Mouse (Mus musculus): ENCODE results near the gene Dnaic1. TPM values are rescaled to one million over a fixed set of nuclear protein-coding genes. Genes with fewer than 3 reads are reported as not detected.

The Dnaic1 gene
- polyA plus RNA-seq, 1 experiment from 2014 or later: 1.0 TPM

- H3K27ac ChIP-seq: no peak overlapping the region
- no peak overlapping the region for H3K4me3 ChIP-seq
- peaks cover 37% of the 10 kb centered on the region for H3K4me1 ChIP-seq
- H3K4me2 ChIP-seq: no peak overlapping the region
- no peaks in the 10 kb centered on the region for H3K36me3 ChIP-seq (ENCODE audit: poor library complexity, severe bottlenecking)
- WGBS: 15% methylated on average over 8 of the region's 8 CpGs
- no peaks in the 10 kb centered on the region for H3K27me3 ChIP-seq
- no peak overlapping the region for H3K9ac ChIP-seq
- 0 out of 2 replicates have a peak, but pooled peaks cover 3% of the 10 kb centered on the region for H3K9me3 ChIP-seq (replicated peaks)
- no peak for ATAC-seq
Measured at GRCm38 (mm10) chr4:41545985-41546384, 23.6 kb upstream of the Dnaic1 start.

GRCm38 (mm10) chr4:41547086-41547485, 22.5 kb upstream of the Dnaic1 start:
- WGBS: 94% methylated on average over 1 of the region's 1 CpGs
- H3K4me1 ChIP-seq: peaks cover 37% of the 10 kb centered on the region

GRCm38 (mm10) chr4:41552529-41552928, 17.0 kb upstream of the Dnaic1 start:
- H3K4me2 ChIP-seq: no peak overlapping the region
- no peak overlapping the region for H3K4me3 ChIP-seq
- no peaks in the 10 kb centered on the region for H3K36me3 ChIP-seq (ENCODE audit: poor library complexity, severe bottlenecking)
- 0 out of 2 replicates have a peak, but pooled peaks cover 3% of the 10 kb centered on the region for H3K9me3 ChIP-seq (replicated peaks)
- peaks cover 24% of the 10 kb centered on the region for H3K4me1 ChIP-seq
- ATAC-seq: peak; percentile 21; the same call in 1 of the 2 replicates
- 46% methylated on average over 6 of the region's 6 CpGs for WGBS
- no peak overlapping the region for H3K27ac ChIP-seq
- no peak overlapping the region for H3K9ac ChIP-seq
- H3K27me3 ChIP-seq: no peaks in the 10 kb centered on the region

More at GRCm38 (mm10) chr4:41547086-41547485, 22.5 kb upstream of the Dnaic1 start:
- Histone ChIP-seq H3K4me2 (no peak overlapping the region), H3K4me3 (no peak overlapping the region), H3K36me3 (ENCODE audit: poor library complexity, severe bottlenecking) (no peaks in the 10 kb centered on the region), H3K27ac (no peak overlapping the region), H3K27me3 (no peaks in the 10 kb centered on the region), H3K9me3 (replicated peaks) (0 out of 2 replicates have a peak, but pooled peaks cover 3% of the 10 kb centered on the region), H3K9ac (no peak overlapping the region)
- no peak for ATAC-seq

GRCm38 (mm10) chr4:41553116-41553515, 16.5 kb upstream of the Dnaic1 start:
- H3K27me3 ChIP-seq: no peaks in the 10 kb centered on the region
- ATAC-seq: no peak
- H3K36me3 ChIP-seq (ENCODE audit: poor library complexity, severe bottlenecking): no peaks in the 10 kb centered on the region
- WGBS: 71% methylated on average over 11 of the region's 11 CpGs
- no peak overlapping the region for H3K4me3 ChIP-seq
- H3K4me2 ChIP-seq: no peak overlapping the region
- H3K27ac ChIP-seq: no peak overlapping the region
- H3K9me3 ChIP-seq (replicated peaks): no peaks in the 10 kb centered on the region
- H3K4me1 ChIP-seq: peaks cover 24% of the 10 kb centered on the region
- no peak overlapping the region for H3K9ac ChIP-seq

GRCm38 (mm10) chr4:41554994-41555663, 14.4 kb upstream of the Dnaic1 start:
- Histone ChIP-seq H3K9ac (no peak overlapping the region), H3K9me3 (replicated peaks) (no peaks in the 10 kb centered on the region), H3K27ac (no peak overlapping the region), H3K27me3 (no peaks in the 10 kb centered on the region), H3K4me2 (no peak overlapping the region), H3K36me3 (ENCODE audit: poor library complexity, severe bottlenecking) (no peaks in the 10 kb centered on the region), H3K4me3 (no peak overlapping the region), H3K4me1 (peaks cover 21% of the 10 kb centered on the region)
- ATAC-seq: no peak
- WGBS: 80% methylated on average over 14 of the region's 14 CpGs

GRCm38 (mm10) chr4:41556311-41556953, 13.1 kb upstream of the Dnaic1 start:
- Histone ChIP-seq H3K27ac (no peak overlapping the region), H3K9me3 (replicated peaks) (no peaks in the 10 kb centered on the region), H3K27me3 (no peaks in the 10 kb centered on the region), H3K4me1 (peaks cover 19% of the 10 kb centered on the region), H3K36me3 (ENCODE audit: poor library complexity, severe bottlenecking) (no peaks in the 10 kb centered on the region), H3K4me2 (no peak overlapping the region), H3K4me3 (no peak overlapping the region), H3K9ac (no peak overlapping the region)
- 65% methylated on average over 5 of the region's 5 CpGs for WGBS
- ATAC-seq: no peak

GRCm38 (mm10) chr4:41557092-41557491, 12.5 kb upstream of the Dnaic1 start:
- Histone ChIP-seq H3K4me1 (peaks cover 19% of the 10 kb centered on the region), H3K36me3 (ENCODE audit: poor library complexity, severe bottlenecking) (no peaks in the 10 kb centered on the region), H3K27ac (no peak overlapping the region), H3K4me3 (no peak overlapping the region), H3K9ac (no peak overlapping the region), H3K27me3 (no peaks in the 10 kb centered on the region), H3K9me3 (replicated peaks) (no peaks in the 10 kb centered on the region), H3K4me2 (no peak overlapping the region)
- no peak for ATAC-seq
- WGBS: 71% methylated on average over 3 of the region's 3 CpGs

- H3K36me3 ChIP-seq (ENCODE audit: poor library complexity, severe bottlenecking): peaks cover 8% of the 10 kb centered on the region; the same call in 1 of the 2 replicates
- no peaks in the 10 kb centered on the region for H3K27me3 ChIP-seq
- no peak for ATAC-seq
- H3K4me1 ChIP-seq: peaks cover 29% of the 10 kb centered on the region
- 92% methylated on average over 5 of the region's 5 CpGs for WGBS
- H3K27ac ChIP-seq: no peak overlapping the region
- no peak overlapping the region for H3K4me3 ChIP-seq
- no peak overlapping the region for H3K4me2 ChIP-seq
- no peak overlapping the region for H3K9ac ChIP-seq
- no peaks in the 10 kb centered on the region for H3K9me3 ChIP-seq (replicated peaks)
Measured at GRCm38 (mm10) chr4:41563297-41563696, 6.3 kb upstream of the Dnaic1 start.

- Histone ChIP-seq H3K9me3 (replicated peaks) (no peaks in the 10 kb centered on the region), H3K4me2 (peak overlapping the region; percentile 16; the same call in 1 of the 2 replicates), H3K27ac (no peak overlapping the region), H3K27me3 (peaks cover under 1% of the 10 kb centered on the region), H3K4me3 (no peak overlapping the region), H3K4me1 (peaks cover 38% of the 10 kb centered on the region), H3K9ac (no peak overlapping the region), H3K36me3 (ENCODE audit: poor library complexity, severe bottlenecking) (peaks cover 8% of the 10 kb centered on the region; the same call in 1 of the 2 replicates)
- ATAC-seq: no peak
- 8% methylated on average over 3 of the region's 3 CpGs for WGBS
Measured at GRCm38 (mm10) chr4:41566123-41566522, 3.5 kb upstream of the Dnaic1 start.

GRCm38 (mm10) chr4:41568239-41568638, 1.3 kb upstream of the Dnaic1 start:
- no peak for ATAC-seq
- 3% methylated on average over 19 of the region's 19 CpGs for WGBS

GRCm38 (mm10) chr4:41568682-41569410, 729 bp upstream of the Dnaic1 start:
- Histone ChIP-seq H3K4me2 (peak overlapping the region; percentile 91), H3K27me3 (peaks cover 4% of the 10 kb centered on the region), H3K4me3 (peak overlapping the region; percentile 83), H3K9me3 (replicated peaks) (no peaks in the 10 kb centered on the region), H3K4me1 (peaks cover 38% of the 10 kb centered on the region), H3K9ac (peak overlapping the region; percentile 88), H3K36me3 (ENCODE audit: poor library complexity, severe bottlenecking) (peaks cover 3% of the 10 kb centered on the region; the same call in 1 of the 2 replicates), H3K27ac (peak overlapping the region; percentile 91)
- ATAC-seq: peak; percentile 5
- WGBS: 2% methylated on average over 58 of the region's 58 CpGs

More at GRCm38 (mm10) chr4:41568239-41568638, 1.3 kb upstream of the Dnaic1 start:
- Histone ChIP-seq H3K4me1 (peaks cover 38% of the 10 kb centered on the region), H3K9ac (peak overlapping the region; percentile 88), H3K4me2 (peak overlapping the region; percentile 91), H3K27me3 (peaks cover 4% of the 10 kb centered on the region), H3K9me3 (replicated peaks) (no peaks in the 10 kb centered on the region), H3K36me3 (ENCODE audit: poor library complexity, severe bottlenecking) (peaks cover 8% of the 10 kb centered on the region; the same call in 1 of the 2 replicates), H3K4me3 (peak overlapping the region; percentile 83), H3K27ac (peak overlapping the region; percentile 91)

GRCm38 (mm10) chr4:41571490-41571889, 1.9 kb downstream of the Dnaic1 start:
- no peak overlapping the region for H3K27ac ChIP-seq
- no peak overlapping the region for H3K9ac ChIP-seq
- H3K27me3 ChIP-seq: peaks cover 4% of the 10 kb centered on the region
- H3K36me3 ChIP-seq (ENCODE audit: poor library complexity, severe bottlenecking): no peaks in the 10 kb centered on the region
- no peak for ATAC-seq
- no peaks in the 10 kb centered on the region for H3K9me3 ChIP-seq (replicated peaks)
- H3K4me1 ChIP-seq: peaks cover 34% of the 10 kb centered on the region
- no peak overlapping the region for H3K4me2 ChIP-seq
- H3K4me3 ChIP-seq: no peak overlapping the region
- 23% methylated on average over 5 of the region's 5 CpGs for WGBS

Measured in forebrain, embryonic 13.5 days (tissue).